Mouse (Mus musculus) stomach, embryonic 15.5 days (tissue): ENCODE measurements around the gene Pex26. TPM values are rescaled to one million over a fixed set of nuclear protein-coding genes. Genes with fewer than 3 reads are reported as not detected.

ENCODE experiments used
- ATAC-seq: fragments of 200-750 bp; cut with Nextera tagmentation; 2 replicates; pipeline ENCODE4 v1.8.0; 2017; ENCODE audit warnings: low read depth, moderate number of reproducible peaks, moderate TSS enrichment; ENCODE audit not compliant: insufficient read depth, low FRiP score
- H3K27ac ChIP-seq: fragments of 300-500 bp; sonication (generic); 2 replicates; pipeline ENCODE4 v1.5.1; 2015; ENCODE audit warnings: mild to moderate bottlenecking, inconsistent platforms
- H3K27me3 ChIP-seq: fragments of 300-500 bp; sonication (generic); replicated peaks from 2 replicates; pipeline ENCODE4 v1.6.1; 2015; ENCODE audit warnings: inconsistent platforms
- H3K36me3 ChIP-seq: fragments of 300-500 bp; sonication (generic); 2 replicates; pipeline ENCODE4 v1.6.1; 2015; ENCODE audit warnings: inconsistent platforms
- H3K4me1 ChIP-seq: fragments of 300-500 bp; sonication (generic); 2 replicates; pipeline ENCODE4 v1.6.1; 2015; ENCODE audit warnings: inconsistent platforms
- H3K4me2 ChIP-seq: fragments of 300-500 bp; sonication (generic); 2 replicates; pipeline ENCODE4 v1.6.1; 2015; ENCODE audit warnings: mild to moderate bottlenecking, inconsistent platforms
- H3K4me3 ChIP-seq: fragments of 300-500 bp; sonication (generic); replicated peaks from 2 replicates; pipeline ENCODE4 v1.5.1; 2015; ENCODE audit warnings: inconsistent platforms
- H3K9ac ChIP-seq: fragments of 300-500 bp; sonication (generic); 2 replicates; pipeline ENCODE4 v1.6.1; 2015; ENCODE audit warnings: inconsistent platforms
- H3K9me3 ChIP-seq: fragments of 300-500 bp; sonication (generic); 2 replicates; pipeline ENCODE4 v1.6.1; 2016; ENCODE audit warnings: inconsistent platforms
- WGBS: fragments of 180-500 bp; shearing (Covaris S2); methylation state at CpG from one replicate; pipeline ENCODE4 v1.1.7; 2015; 5-methylcytosine and 5-hydroxymethylcytosine counted together
- polyA plus RNA-seq: library from polyadenylated mRNA; unstranded; fragments of >200 nt; fragmentation: Nextera tagmentation; extraction: Ambion mirVana; gene quantifications from 2 replicates; pipeline ENCODE4 v1.2.1, GENCODE M21; 2015

Gene Pex26
- polyA plus RNA-seq, 1 experiment from 2014 or later = 14.0 TPM

DNA sequence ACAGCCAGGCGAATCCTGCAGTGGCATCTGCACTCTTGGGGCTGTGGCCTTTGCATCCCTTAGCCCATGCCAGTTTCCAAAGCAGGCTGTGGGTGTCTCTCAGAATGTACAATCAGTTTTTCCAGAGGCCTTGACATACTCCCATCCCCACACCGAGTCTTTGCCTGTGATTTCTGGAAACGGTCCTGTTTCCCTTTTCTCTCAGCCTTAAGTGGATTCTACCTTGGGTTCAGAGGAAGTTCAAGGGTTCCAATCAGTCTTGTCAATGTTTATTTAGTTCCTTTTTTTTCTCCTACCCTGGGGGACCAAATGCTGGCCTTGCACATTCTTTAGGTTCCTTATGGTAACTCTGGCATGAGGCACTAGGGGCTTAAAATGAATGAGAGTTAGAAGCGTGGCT, 36.7 kb upstream of the Pex26 start:
- no peak; the same call in 1 of the 2 replicates for ATAC-seq

GRCm38 (mm10) chr6:121148360-121148759, 35.1 kb upstream of the Pex26 start:
- no peaks in the 10 kb centered on the region for H3K27me3 ChIP-seq
- no peak overlapping the region for H3K4me3 ChIP-seq
- ATAC-seq = no peak
- H3K4me1 ChIP-seq = peaks cover 30% of the 10 kb centered on the region
- H3K36me3 ChIP-seq = no peaks in the 10 kb centered on the region
- no peak overlapping the region for H3K9ac ChIP-seq
- no peaks in the 10 kb centered on the region for H3K9me3 ChIP-seq
- no peak overlapping the region for H3K27ac ChIP-seq
- 42% methylated on average over 3 of the region's 3 CpGs for WGBS
- H3K4me2 ChIP-seq = no peak overlapping the region

More for the DNA sequence above, 36.7 kb upstream of the Pex26 start:
- no peak overlapping the region for H3K27ac ChIP-seq
- 32% methylated on average over 4 of the region's 4 CpGs for WGBS
- no peaks in the 10 kb centered on the region for H3K36me3 ChIP-seq
- no peak overlapping the region for H3K4me3 ChIP-seq
- H3K4me1 ChIP-seq = peaks cover 27% of the 10 kb centered on the region
- H3K9ac ChIP-seq = no peak overlapping the region
- H3K27me3 ChIP-seq = no peaks in the 10 kb centered on the region
- H3K4me2 ChIP-seq = no peak overlapping the region
- no peaks in the 10 kb centered on the region for H3K9me3 ChIP-seq

DNA sequence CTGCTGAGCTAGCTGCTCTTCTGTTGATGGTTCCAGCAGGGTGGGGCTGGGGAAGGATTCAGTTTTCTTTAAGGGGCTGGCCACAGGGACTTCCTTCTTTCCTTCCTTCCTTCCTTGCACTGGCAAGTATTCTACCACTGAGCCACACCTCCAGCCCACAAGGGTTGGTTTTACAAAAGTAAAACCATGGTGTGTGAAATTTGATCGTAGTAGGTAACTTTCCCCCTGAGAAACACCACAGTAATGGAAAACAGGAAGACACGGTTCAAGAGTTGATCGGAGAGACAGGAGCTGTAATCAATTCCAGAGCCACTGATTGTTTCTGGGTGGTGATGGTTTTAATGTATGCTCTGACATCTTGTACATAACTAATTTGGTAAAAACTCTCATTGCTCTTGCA, 34.0 kb upstream of the Pex26 start:
- Histone ChIP-seq H3K4me3 (no peak overlapping the region), H3K4me1 (peaks cover 25% of the 10 kb centered on the region), H3K36me3 (no peaks in the 10 kb centered on the region), H3K27ac (no peak overlapping the region), H3K9ac (no peak overlapping the region), H3K4me2 (no peak overlapping the region), H3K27me3 (no peaks in the 10 kb centered on the region), H3K9me3 (no peaks in the 10 kb centered on the region)
- no peak for ATAC-seq
- WGBS = 72% methylated on average over 3 of the region's 3 CpGs

GRCm38 (mm10) chr6:121150126-121150525, 33.3 kb upstream of the Pex26 start:
- WGBS = 93% methylated on average over 8 of the region's 8 CpGs
- H3K9ac ChIP-seq = no peak overlapping the region
- peaks cover 20% of the 10 kb centered on the region for H3K4me1 ChIP-seq
- H3K4me3 ChIP-seq = no peak overlapping the region
- no peak overlapping the region for H3K27ac ChIP-seq
- no peaks in the 10 kb centered on the region for H3K9me3 ChIP-seq
- ATAC-seq = no peak
- no peaks in the 10 kb centered on the region for H3K27me3 ChIP-seq
- H3K4me2 ChIP-seq = no peak overlapping the region
- no peaks in the 10 kb centered on the region for H3K36me3 ChIP-seq

- Histone ChIP-seq H3K4me2 (no peak overlapping the region), H3K9me3 (no peaks in the 10 kb centered on the region), H3K27ac (no peak overlapping the region), H3K4me1 (peaks cover 15% of the 10 kb centered on the region), H3K27me3 (no peaks in the 10 kb centered on the region), H3K9ac (no peak overlapping the region), H3K36me3 (no peaks in the 10 kb centered on the region), H3K4me3 (no peak overlapping the region)
- ATAC-seq = peak; percentile 54
- 47% methylated on average over 6 of the region's 6 CpGs for WGBS
These were observed 31.7 kb upstream of the Pex26 start for GRCm38 (mm10) chr6:121151732-121152131.

DNA sequence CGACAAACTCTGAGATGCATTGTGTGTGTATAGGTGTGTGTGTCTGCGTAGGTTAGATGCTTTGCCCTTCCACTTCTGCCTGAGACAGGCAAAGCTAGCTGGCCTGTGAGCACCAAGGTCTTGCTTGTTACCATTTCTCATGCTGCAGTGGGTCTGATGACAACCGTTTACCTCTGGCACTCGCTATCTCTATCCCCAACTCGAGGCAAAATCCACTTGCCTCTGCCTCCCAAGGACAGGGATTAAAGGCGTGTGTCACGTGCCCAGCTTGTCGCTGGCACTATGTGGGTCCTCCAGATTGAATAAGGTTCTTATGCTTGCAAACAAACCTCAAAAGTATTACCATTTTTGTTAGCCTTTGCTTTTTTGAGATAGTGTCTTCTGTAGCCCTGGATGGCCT, 30.3 kb upstream of the Pex26 start:
- Histone ChIP-seq H3K9ac (no peak overlapping the region), H3K36me3 (no peaks in the 10 kb centered on the region), H3K4me2 (no peak overlapping the region), H3K4me1 (peaks cover 8% of the 10 kb centered on the region; the same call in 1 of the 2 replicates), H3K27me3 (no peaks in the 10 kb centered on the region), H3K4me3 (no peak overlapping the region), H3K9me3 (no peaks in the 10 kb centered on the region), H3K27ac (no peak overlapping the region)
- ATAC-seq = no peak
- WGBS = 58% methylated on average over 8 of the region's 8 CpGs

- 79% methylated on average over 16 of the region's 16 CpGs for WGBS
- no peak for ATAC-seq
- Histone ChIP-seq H3K36me3 (no peaks in the 10 kb centered on the region), H3K4me1 (peaks cover 11% of the 10 kb centered on the region; the same call in 1 of the 2 replicates), H3K4me2 (no peak overlapping the region), H3K4me3 (no peak overlapping the region), H3K27ac (no peak overlapping the region), H3K9me3 (no peaks in the 10 kb centered on the region), H3K9ac (no peak overlapping the region), H3K27me3 (no peaks in the 10 kb centered on the region)
These were observed 28.8 kb upstream of the Pex26 start for GRCm38 (mm10) chr6:121154451-121155300.

GRCm38 (mm10) chr6:121156030-121156429, 27.4 kb upstream of the Pex26 start:
- H3K4me3 ChIP-seq = no peak overlapping the region
- no peak overlapping the region for H3K9ac ChIP-seq
- no peak for ATAC-seq
- no peak overlapping the region for H3K27ac ChIP-seq
- H3K9me3 ChIP-seq = no peaks in the 10 kb centered on the region
- 72% methylated on average over 2 of the region's 2 CpGs for WGBS
- H3K36me3 ChIP-seq = no peaks in the 10 kb centered on the region
- H3K27me3 ChIP-seq = no peaks in the 10 kb centered on the region
- no peak overlapping the region for H3K4me2 ChIP-seq
- peaks cover 11% of the 10 kb centered on the region; the same call in 1 of the 2 replicates for H3K4me1 ChIP-seq

GRCm38 (mm10) chr6:121159616-121160015, 23.9 kb upstream of the Pex26 start:
- Histone ChIP-seq H3K4me1 (0 out of 2 replicates have a peak, but pooled peaks cover 4% of the 10 kb centered on the region), H3K9me3 (no peaks in the 10 kb centered on the region), H3K27me3 (no peaks in the 10 kb centered on the region), H3K4me2 (no peak overlapping the region), H3K27ac (no peak overlapping the region), H3K9ac (no peak overlapping the region), H3K36me3 (no peaks in the 10 kb centered on the region), H3K4me3 (no peak overlapping the region)
- no peak for ATAC-seq
- 70% methylated on average over 5 of the region's 5 CpGs for WGBS

DNA sequence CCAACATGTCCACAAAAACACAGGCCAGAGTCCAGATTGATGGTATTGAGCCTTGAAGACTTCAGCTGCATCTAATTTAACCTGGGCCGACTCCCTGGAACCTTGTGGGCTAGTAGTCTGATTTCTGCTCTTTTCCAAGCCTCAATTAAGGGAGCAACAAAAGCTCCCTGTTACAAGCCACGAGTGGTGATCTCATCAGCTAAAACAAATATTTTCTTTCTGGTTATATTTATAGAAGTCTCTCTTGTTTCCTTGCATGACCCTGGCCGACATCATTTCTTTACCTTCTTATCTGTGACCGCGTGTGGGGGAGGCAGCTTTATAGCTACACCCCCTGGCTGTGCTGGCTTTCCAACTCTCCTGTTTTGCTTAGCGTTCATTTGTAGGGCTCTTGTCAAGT, 23.3 kb upstream of the Pex26 start:
- H3K4me2 ChIP-seq = no peak overlapping the region
- H3K27ac ChIP-seq = no peak overlapping the region
- no peaks in the 10 kb centered on the region for H3K36me3 ChIP-seq
- H3K4me1 ChIP-seq = 0 out of 2 replicates have a peak, but pooled peaks cover 4% of the 10 kb centered on the region
- no peaks in the 10 kb centered on the region for H3K9me3 ChIP-seq
- peak; percentile 79 for ATAC-seq
- 35% methylated on average over 6 of the region's 6 CpGs for WGBS
- no peak overlapping the region for H3K4me3 ChIP-seq
- no peaks in the 10 kb centered on the region for H3K27me3 ChIP-seq
- no peak overlapping the region for H3K9ac ChIP-seq

DNA sequence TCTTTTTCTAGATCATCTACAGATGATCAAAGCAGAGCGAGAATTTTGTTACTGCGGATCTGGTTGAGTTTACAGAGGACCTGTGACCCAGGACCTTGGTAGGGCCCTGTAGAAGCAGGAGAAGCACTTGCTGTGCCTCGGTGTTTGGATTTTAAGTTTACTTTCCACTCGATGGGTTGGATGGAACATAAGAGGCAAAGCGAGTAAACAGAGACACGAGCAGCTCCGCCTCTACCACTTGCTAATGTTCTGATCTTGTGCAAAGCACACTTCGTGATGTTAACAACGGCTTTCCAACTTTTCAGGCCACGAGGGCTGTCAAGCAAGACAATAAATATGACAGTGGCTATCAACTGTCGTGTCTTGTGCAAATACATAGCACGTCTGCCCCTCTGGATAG, 20.9 kb upstream of the Pex26 start:
- 56% methylated on average over 12 of the region's 12 CpGs for WGBS
- Histone ChIP-seq H3K36me3 (no peaks in the 10 kb centered on the region), H3K4me2 (no peak overlapping the region), H3K27me3 (no peaks in the 10 kb centered on the region), H3K4me1 (peaks cover 14% of the 10 kb centered on the region), H3K27ac (no peak overlapping the region), H3K4me3 (no peak overlapping the region), H3K9me3 (no peaks in the 10 kb centered on the region), H3K9ac (no peak overlapping the region)
- ATAC-seq = no peak

- Histone ChIP-seq H3K27ac (peak overlapping the region; percentile 49; the same call in 1 of the 2 replicates), H3K4me2 (peak overlapping the region; percentile 19; the same call in 1 of the 2 replicates), H3K27me3 (no peaks in the 10 kb centered on the region), H3K9ac (no peak overlapping the region), H3K9me3 (no peaks in the 10 kb centered on the region), H3K4me3 (no peak overlapping the region), H3K36me3 (no peaks in the 10 kb centered on the region), H3K4me1 (peaks cover 10% of the 10 kb centered on the region)
- peak; percentile 70 for ATAC-seq
- 30% methylated on average over 10 of the region's 10 CpGs for WGBS
These were observed 17.3 kb upstream of the Pex26 start for GRCm38 (mm10) chr6:121166098-121166552.
